Mouse (Mus musculus): ENCODE measurements around the gene Gm10324.
"Not testable (repeated sequence)": the region's sequence is repeated elsewhere in the genome, so short reads cannot be mapped to it uniquely, and the experiment has no call there.

Gm10324 gene

DNA sequence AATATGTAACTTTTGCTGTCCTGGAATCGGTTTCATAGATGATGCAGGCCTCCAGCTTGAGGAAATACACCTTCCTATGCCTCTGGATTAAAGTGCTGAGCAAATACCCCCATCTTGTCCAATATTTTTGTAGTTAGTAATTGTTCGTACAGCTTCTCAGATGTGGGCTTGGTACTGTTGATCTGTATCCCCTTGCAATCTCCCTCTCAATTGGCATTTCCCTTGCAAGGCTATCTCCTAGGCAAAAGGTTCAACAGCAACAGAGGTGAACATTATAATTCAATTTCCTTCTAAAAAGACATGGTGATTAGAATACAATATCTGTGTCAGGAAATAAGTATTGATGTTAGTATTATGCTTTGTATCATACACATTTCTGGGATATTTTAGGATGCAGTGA is at the start of gene Gm10324:
Gm10324 (plus strand) TSS at position 301 of the 400 bp plus-strand sequence.
- not testable (repeated sequence) for DNase-seq (ENCODE audit: low read depth, low spot score)

Data from telencephalon, adult 2 months (tissue).